Mouse (Mus musculus) brain, embryonic 14.5 days (tissue): Measurements from ENCODE around the gene Gabrp.

Source experiments
- CTCF ChIP-seq: fragments of 200-500 bp; IDR thresholded peaks from 2 replicates; pipeline ENCODE4 v1.5.1; 2012; ENCODE audit warnings: inconsistent platforms, mild to moderate bottlenecking, moderate library complexity, borderline replicate concordance; ENCODE audit not compliant: insufficient read depth, insufficient read length; ENCODE audit errors: extremely low read depth
- POLR2A ChIP-seq: fragments of 200-500 bp; IDR thresholded peaks from 2 replicates; pipeline ENCODE4 v1.6.1; 2012; ENCODE audit warnings: mild to moderate bottlenecking, inconsistent platforms, borderline replicate concordance; ENCODE audit not compliant: poor library complexity, insufficient read depth, insufficient read length, severe bottlenecking; ENCODE audit errors: extremely low read depth

DNA sequence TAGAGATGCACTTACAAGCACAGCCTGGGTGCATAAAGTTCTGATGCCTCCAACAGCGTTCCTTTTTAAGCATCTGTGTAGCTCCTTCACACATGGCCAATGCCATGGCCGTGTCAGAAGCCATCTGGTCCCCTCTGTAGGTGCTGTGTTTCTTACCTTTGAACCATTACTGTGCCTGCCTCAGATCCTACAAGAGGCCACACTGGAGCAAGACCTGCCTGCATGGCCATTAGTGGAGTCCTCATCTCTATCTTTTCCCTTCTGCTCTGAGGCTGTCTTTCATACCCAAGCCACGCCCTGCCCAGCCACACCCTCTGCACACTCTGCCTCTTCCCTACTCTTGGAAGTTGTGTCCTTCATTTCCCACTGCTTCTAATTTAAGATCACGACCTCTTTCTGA is 14.1 kb upstream of the Gabrp start:
- TF ChIP-seq CTCF (no peak), POLR2A (no peak)
